Mouse (Mus musculus) myocyte (in vitro differentiated cells): Measurements from ENCODE around the gene Btbd18.

Experiments used
- CEBPB ChIP-seq: IDR thresholded peaks from 2 replicates; pipeline ENCODE4 v1.6.1; 2011; ENCODE audit warnings: mild to moderate bottlenecking, moderate library complexity; ENCODE audit not compliant: poor library complexity, insufficient read depth, severe bottlenecking
- E2F4 ChIP-seq: IDR thresholded peaks from one replicate; pipeline ENCODE4 v1.6.1; 2011; ENCODE audit warnings: mild to moderate bottlenecking, control low read depth, moderate library complexity; ENCODE audit not compliant: insufficient read depth
- MAX ChIP-seq: IDR thresholded peaks from one replicate; pipeline ENCODE4 v1.6.1; 2011; ENCODE audit warnings: low read depth, mild to moderate bottlenecking, control low read depth
- MYOG ChIP-seq, 3 experiments: IDR thresholded peaks; one replicate each; pipeline ENCODE4 v1.6.1; 2011; ENCODE audit warnings: control low read depth in 2 of 3, low read depth in 2 of 3, mild to moderate bottlenecking in 2 of 3; ENCODE audit not compliant: insufficient read length in 2 of 3, control insufficient read depth in 1 of 3, insufficient read depth in 1 of 3
- POLR2A ChIP-seq: IDR thresholded peaks from one replicate; pipeline ENCODE4 v1.6.1; 2011; ENCODE audit warnings: low read depth, mild to moderate bottlenecking, control low read depth, moderate library complexity; ENCODE audit not compliant: insufficient read length
- POLR2AphosphoS2 ChIP-seq: IDR thresholded peaks from one replicate; pipeline ENCODE4 v1.6.1; 2011; ENCODE audit warnings: low read depth, control low read depth; ENCODE audit not compliant: insufficient read length
- REST ChIP-seq: IDR thresholded peaks from one replicate; pipeline ENCODE4 v1.6.1; 2011; ENCODE audit warnings: mild to moderate bottlenecking, control low read depth, moderate library complexity; ENCODE audit not compliant: insufficient read depth, insufficient read length
- TCF12 ChIP-seq: IDR thresholded peaks from one replicate; pipeline ENCODE4 v1.6.1; 2011; ENCODE audit warnings: mild to moderate bottlenecking, control low read depth; ENCODE audit not compliant: poor library complexity, insufficient read depth, severe bottlenecking
- USF1 ChIP-seq: IDR thresholded peaks from one replicate; pipeline ENCODE4 v1.6.1; 2011; ENCODE audit warnings: low read depth, mild to moderate bottlenecking, control low read depth, moderate library complexity

DNA sequence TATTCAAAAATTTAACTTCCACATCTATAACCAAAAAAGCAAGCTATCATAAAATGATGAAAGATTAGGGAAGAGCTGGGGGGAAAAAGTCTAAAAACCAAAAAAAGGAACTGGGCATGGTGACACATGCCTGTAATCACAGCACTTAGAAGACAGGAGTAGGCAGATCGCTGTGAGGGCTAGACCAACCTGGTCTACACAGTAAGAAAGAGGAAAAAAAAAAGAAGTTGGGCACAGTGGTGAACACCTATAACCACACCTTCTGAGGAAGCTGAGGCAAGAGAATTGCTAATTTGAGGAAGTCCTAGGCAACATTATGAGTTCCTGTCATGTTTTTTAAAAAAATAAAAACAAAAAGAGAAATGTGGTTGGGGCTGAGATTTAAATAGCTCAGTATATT, 3.0 kb upstream of the Btbd18 start:
- TF ChIP-seq POLR2A (no peak), REST (no peak), E2F4 (no peak), USF1 (no peak), TCF12 (no peak), MAX (no peak), CEBPB (no peak), POLR2AphosphoS2 (no peak), MYOG (IDR thresholded peaks at IDR 0.05; ENCODE audit: control insufficient read depth in 1 of 3, insufficient read depth in 1 of 3, insufficient read length in 2 of 3, low read depth in 2 of 3) (no peak)
